Mouse (Mus musculus) embryonic facial prominence, embryonic 14.5 days (tissue): ENCODE measurements around the gene Mzf1. TPM values are rescaled to one million over a fixed set of nuclear protein-coding genes. Genes with fewer than 3 reads are reported as not detected.

Source experiments
- ATAC-seq: fragments of 200-750 bp; cut with Nextera tagmentation; 2 replicates; pipeline ENCODE4 v1.8.0; 2017; ENCODE audit warnings: low read depth, moderate number of reproducible peaks, moderate TSS enrichment
- DNase-seq: peaks from one replicate; pipeline ENCODE4 v3.0.0-alpha.2; 2015; ENCODE audit warnings: low spot score
- H3K27ac ChIP-seq: fragments of 300-500 bp; sonication (generic); replicated peaks from 2 replicates; pipeline ENCODE4 v1.5.1; 2014; ENCODE audit warnings: low read depth, mild to moderate bottlenecking, low read length, moderate library complexity
- H3K27me3 ChIP-seq: fragments of 300-500 bp; sonication (generic); replicated peaks from 2 replicates; pipeline ENCODE4 v1.6.1; 2014; ENCODE audit warnings: low read length; ENCODE audit not compliant: control insufficient read depth, insufficient read depth
- H3K36me3 ChIP-seq: fragments of 300-500 bp; sonication (generic); 2 replicates; pipeline ENCODE4 v1.6.1; 2014; ENCODE audit warnings: low read length, mixed read lengths; ENCODE audit not compliant: control insufficient read depth, insufficient read depth
- H3K4me1 ChIP-seq: fragments of 300-500 bp; sonication (generic); 2 replicates; pipeline ENCODE4 v1.6.1; 2014; ENCODE audit warnings: antibody characterized with exemption, low read length; ENCODE audit not compliant: control insufficient read depth, insufficient read depth
- H3K4me2 ChIP-seq: fragments of 300-500 bp; sonication (generic); 2 replicates; pipeline ENCODE4 v1.6.1; 2014; ENCODE audit warnings: low read depth, mild to moderate bottlenecking, low read length, moderate library complexity, mixed read lengths
- H3K4me3 ChIP-seq: fragments of 300-500 bp; sonication (generic); 2 replicates; pipeline ENCODE4 v1.5.1; 2014; ENCODE audit warnings: low read depth, mild to moderate bottlenecking, low read length
- H3K9ac ChIP-seq: fragments of 300-500 bp; sonication (generic); 2 replicates; pipeline ENCODE4 v1.6.1; 2014; ENCODE audit warnings: low read depth, mild to moderate bottlenecking, low read length, moderate library complexity, mixed read lengths
- H3K9me3 ChIP-seq: fragments of 300-500 bp; sonication (generic); 2 replicates; pipeline ENCODE4 v1.6.1; 2016; ENCODE audit warnings: low read length; ENCODE audit not compliant: control insufficient read depth
- WGBS: fragments of 180-500 bp; shearing (Covaris S2); extraction: QIAGEN DNeasy Blood & Tissue Kit; methylation state at CpG from one replicate; pipeline ENCODE4 v1.1.7; 2014; 5-methylcytosine and 5-hydroxymethylcytosine counted together
- polyA plus RNA-seq: library from polyadenylated mRNA; unstranded; fragments of >200 nt; fragmentation: Nextera tagmentation; extraction: Ambion mirVana; gene quantifications from 2 replicates; pipeline ENCODE4 v1.2.1, GENCODE M21; 2014

The Mzf1 gene
- polyA plus RNA-seq, 1 experiment from 2014 or later: 2.9 TPM

- WGBS: 90% methylated on average over 13 of the region's 13 CpGs
- Histone ChIP-seq H3K36me3 (no peaks in the 10 kb centered on the region), H3K27ac (no peak overlapping the region), H3K27me3 (no peaks in the 10 kb centered on the region), H3K9me3 (no peaks in the 10 kb centered on the region), H3K4me2 (no peak overlapping the region), H3K4me1 (peaks cover 4% of the 10 kb centered on the region; the same call in 1 of the 2 replicates), H3K4me3 (no peak overlapping the region), H3K9ac (no peak overlapping the region)
- DNase-seq (no peak), ATAC-seq (no peak)
These were observed 1.6 kb downstream of the Mzf1 start for GRCm38 (mm10) chr7:13053001-13053400.

GRCm38 (mm10) chr7:13046084-13046483 lies 8.5 kb downstream of the Mzf1 start:
- H3K4me2 ChIP-seq: no peak overlapping the region
- peaks cover 45% of the 10 kb centered on the region for H3K27me3 ChIP-seq
- H3K9ac ChIP-seq: no peak overlapping the region
- ATAC-seq (no peak; the same call in 1 of the 2 replicates), DNase-seq (peak; percentile 82)
- 10% methylated on average over 2 of the region's 2 CpGs for WGBS
- H3K36me3 ChIP-seq: no peaks in the 10 kb centered on the region
- H3K4me1 ChIP-seq: peaks cover 7% of the 10 kb centered on the region
- no peak overlapping the region for H3K27ac ChIP-seq
- no peaks in the 10 kb centered on the region for H3K9me3 ChIP-seq
- H3K4me3 ChIP-seq: no peak overlapping the region

- WGBS: 2% methylated on average over 14 of the region's 23 CpGs
- Histone ChIP-seq H3K4me1 (peaks cover 8% of the 10 kb centered on the region), H3K4me2 (peak overlapping the region; percentile 81), H3K9ac (peak overlapping the region; percentile 65), H3K9me3 (no peaks in the 10 kb centered on the region), H3K4me3 (peak overlapping the region; percentile 43), H3K27me3 (peaks cover 46% of the 10 kb centered on the region), H3K27ac (no peak overlapping the region), H3K36me3 (no peaks in the 10 kb centered on the region)
- no peak for DNase-seq
- 0 out of 2 replicates have a peak, but pooled peaks have one; percentile 2 for ATAC-seq
These were observed 10.3 kb downstream of the Mzf1 start for GRCm38 (mm10) chr7:13044254-13044625.

GRCm38 (mm10) chr7:13043445-13044253 lies 10.9 kb downstream of the Mzf1 start:
- DNase-seq: no peak
- H3K27me3 ChIP-seq: peaks cover 46% of the 10 kb centered on the region
- 9% methylated on average over 57 of the region's 88 CpGs for WGBS
- no peaks in the 10 kb centered on the region for H3K9me3 ChIP-seq
- peak overlapping the region; percentile 43 for H3K4me3 ChIP-seq
- H3K36me3 ChIP-seq: no peaks in the 10 kb centered on the region
- peak overlapping the region; percentile 81 for H3K4me2 ChIP-seq
- H3K4me1 ChIP-seq: peaks cover 14% of the 10 kb centered on the region
- peak; percentile 47 for ATAC-seq
- peak overlapping the region; percentile 65 for H3K9ac ChIP-seq
- H3K27ac ChIP-seq: no peak overlapping the region

GRCm38 (mm10) chr7:13043120-13043444 lies 11.5 kb downstream of the Mzf1 start:
- ATAC-seq: no peak
- peaks cover 46% of the 10 kb centered on the region for H3K27me3 ChIP-seq
- 33% methylated on average over 16 of the region's 16 CpGs for WGBS

GRCm38 (mm10) chr7:13042511-13042910 lies 12.1 kb downstream of the Mzf1 start:
- no peak for DNase-seq
- H3K36me3 ChIP-seq: no peaks in the 10 kb centered on the region

More at GRCm38 (mm10) chr7:13043120-13043444, 11.5 kb downstream of the Mzf1 start:
- no peak for DNase-seq
- Histone ChIP-seq H3K9ac (no peak overlapping the region), H3K4me1 (peaks cover 15% of the 10 kb centered on the region), H3K27ac (no peak overlapping the region), H3K9me3 (no peaks in the 10 kb centered on the region), H3K4me2 (peak overlapping the region; percentile 81), H3K36me3 (no peaks in the 10 kb centered on the region), H3K4me3 (peak overlapping the region; percentile 43)

GRCm38 (mm10) chr7:13041256-13041655 lies 13.3 kb downstream of the Mzf1 start:
- no peak overlapping the region for H3K4me2 ChIP-seq
- no peaks in the 10 kb centered on the region for H3K9me3 ChIP-seq
- no peak for DNase-seq
- H3K27me3 ChIP-seq: peaks cover 46% of the 10 kb centered on the region
- H3K4me1 ChIP-seq: peaks cover 23% of the 10 kb centered on the region
- ATAC-seq: no peak
- 89% methylated on average over 1 of the region's 1 CpGs for whole genome bisulfite sequencing
- H3K27ac ChIP-seq: no peak overlapping the region
- H3K9ac ChIP-seq: no peak overlapping the region
- peaks cover 3% of the 10 kb centered on the region for H3K36me3 ChIP-seq
- H3K4me3 ChIP-seq: no peak overlapping the region

More at GRCm38 (mm10) chr7:13042511-13042910, 12.1 kb downstream of the Mzf1 start:
- H3K9ac ChIP-seq: no peak overlapping the region
- no peak for ATAC-seq
- WGBS: 79% methylated on average over 6 of the region's 6 CpGs
- no peak overlapping the region for H3K27ac ChIP-seq
- H3K4me2 ChIP-seq: no peak overlapping the region
- peaks cover 15% of the 10 kb centered on the region for H3K4me1 ChIP-seq
- H3K4me3 ChIP-seq: no peak overlapping the region
- peaks cover 46% of the 10 kb centered on the region for H3K27me3 ChIP-seq
- no peaks in the 10 kb centered on the region for H3K9me3 ChIP-seq

GRCm38 (mm10) chr7:13039181-13039580 lies 15.4 kb downstream of the Mzf1 start:
- Histone ChIP-seq H3K4me2 (peak overlapping the region; percentile 90), H3K36me3 (peaks cover 17% of the 10 kb centered on the region), H3K27ac (no peak overlapping the region), H3K4me3 (no peak overlapping the region; the same call in 1 of the 2 replicates), H3K27me3 (peaks cover 29% of the 10 kb centered on the region), H3K9me3 (no peaks in the 10 kb centered on the region), H3K9ac (peak overlapping the region; percentile 98), H3K4me1 (peaks cover 23% of the 10 kb centered on the region)
- WGBS: 83% methylated on average over 1 of the region's 1 CpGs
- no peak for ATAC-seq
- DNase-seq: no peak
